Mouse (Mus musculus): ENCODE data around the gene Tmem229b. TPM values are rescaled to one million over a fixed set of nuclear protein-coding genes. Genes with fewer than 3 reads are reported as not detected.

The Tmem229b gene
- polyA plus RNA-seq, 1 experiment: 1.4 TPM

DNA sequence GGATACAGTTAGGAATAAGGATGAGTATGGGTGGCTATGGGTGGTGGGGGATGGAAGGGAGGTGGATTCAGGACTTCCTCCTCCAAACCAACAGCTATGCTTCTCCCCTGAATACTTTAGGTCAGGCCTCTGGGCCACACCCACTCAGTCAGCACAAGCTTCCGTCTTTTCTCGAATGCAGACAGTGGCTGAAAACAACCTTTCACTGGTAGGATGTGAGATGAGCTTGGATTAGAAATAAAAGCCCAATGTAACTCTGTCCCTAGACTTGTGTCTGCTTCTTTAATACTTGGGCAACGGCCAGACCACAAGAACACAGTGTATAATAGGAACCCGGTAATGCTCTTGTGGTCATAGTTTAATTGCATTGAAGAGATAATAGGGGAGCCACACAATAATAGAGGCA lies 10.6 kb upstream of the Tmem229b start:
- H3K27me3 ChIP-seq (ENCODE audit: control insufficient read depth, insufficient read depth, low read length, poor library complexity, severe bottlenecking): no peaks in the 10 kb centered on the region
- no peak overlapping the region for H3K4me3 ChIP-seq (ENCODE audit: low read depth, low read length)
- H3K9ac ChIP-seq (ENCODE audit: low read depth, poor library complexity, severe bottlenecking): no peak overlapping the region
- peaks cover 4% of the 10 kb centered on the region for H3K4me1 ChIP-seq (ENCODE audit: control insufficient read depth, insufficient read depth, low read length)
- TF ChIP-seq POLR2A (IDR thresholded peaks at IDR 0.05; ENCODE audit: insufficient read depth, low read length): no peak
- TF ChIP-seq CTCF (IDR thresholded peaks at IDR 0.05; ENCODE audit: low read depth, low read length): no peak
- TF ChIP-seq EP300 (IDR thresholded peaks at IDR 0.05; ENCODE audit: insufficient read depth, low read depth, low read length): no peak
- H3K36me3 ChIP-seq (ENCODE audit: control insufficient read depth, insufficient read depth, low read length, poor library complexity, severe bottlenecking): no peaks in the 10 kb centered on the region
- H3K9me3 ChIP-seq (replicated peaks; ENCODE audit: control insufficient read depth, insufficient read depth, low read length, poor library complexity, severe bottlenecking): no peaks in the 10 kb centered on the region
- no peak overlapping the region for H3K27ac ChIP-seq (ENCODE audit: insufficient read depth, low read length)

DNA sequence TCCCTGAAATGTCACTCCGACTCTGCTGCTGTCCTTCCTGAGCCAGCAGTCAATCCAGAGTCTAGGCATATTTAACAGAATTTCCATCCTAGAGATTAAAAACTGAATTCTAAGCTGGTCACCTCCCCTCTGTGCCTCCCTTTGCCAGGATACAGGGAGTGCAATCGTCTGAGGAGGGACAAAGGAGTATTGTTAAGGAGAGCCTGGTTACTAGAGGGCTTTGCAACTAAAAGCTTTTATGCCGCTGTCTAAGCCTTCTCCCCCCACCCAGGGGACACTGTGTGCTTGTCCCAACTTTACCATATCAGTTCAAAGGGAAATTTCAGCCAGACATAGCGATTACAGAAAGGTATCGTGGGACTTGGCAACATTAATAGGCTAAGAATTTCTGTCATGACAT lies 8.7 kb upstream of the Tmem229b start:
- Histone ChIP-seq H3K4me1 (ENCODE audit: control insufficient read depth, insufficient read depth, low read length) (peaks cover 4% of the 10 kb centered on the region), H3K9ac (ENCODE audit: low read depth, poor library complexity, severe bottlenecking) (no peak overlapping the region), H3K27ac (ENCODE audit: insufficient read depth, low read length) (peak overlapping the region; percentile 63; the same call in 1 of the 2 replicates), H3K9me3 (replicated peaks; ENCODE audit: control insufficient read depth, insufficient read depth, low read length, poor library complexity, severe bottlenecking) (no peaks in the 10 kb centered on the region), H3K36me3 (ENCODE audit: control insufficient read depth, insufficient read depth, low read length, poor library complexity, severe bottlenecking) (no peaks in the 10 kb centered on the region), H3K4me3 (ENCODE audit: low read depth, low read length) (no peak overlapping the region), H3K27me3 (ENCODE audit: control insufficient read depth, insufficient read depth, low read length, poor library complexity, severe bottlenecking) (no peaks in the 10 kb centered on the region)
- TF ChIP-seq POLR2A (IDR thresholded peaks at IDR 0.05; ENCODE audit: insufficient read depth, low read length): no peak
- TF ChIP-seq EP300 (IDR thresholded peaks at IDR 0.05; ENCODE audit: insufficient read depth, low read depth, low read length): no peak
- TF ChIP-seq CTCF (IDR thresholded peaks at IDR 0.05; ENCODE audit: low read depth, low read length): no peak

DNA sequence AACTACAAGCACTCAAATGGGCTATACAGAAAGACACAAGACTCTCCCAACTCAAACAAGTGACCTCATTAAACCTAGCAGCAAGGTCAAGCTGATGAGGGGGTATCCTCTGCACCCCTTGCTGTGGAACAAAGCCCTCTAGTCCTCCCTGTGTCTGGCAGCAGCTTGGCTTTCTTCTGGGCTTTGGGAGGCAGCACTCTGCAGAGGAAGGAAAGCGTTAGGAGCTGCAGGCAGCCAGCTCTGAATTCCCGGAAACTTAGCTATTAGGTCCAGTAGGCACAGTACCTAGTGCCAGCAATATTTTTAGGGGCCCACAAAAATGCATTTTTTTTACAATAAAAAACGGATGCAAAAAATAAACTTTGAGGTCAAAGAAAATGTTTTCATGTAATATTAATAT lies 3.1 kb upstream of the Tmem229b start:
- no peak overlapping the region for H3K9ac ChIP-seq (ENCODE audit: low read depth, poor library complexity, severe bottlenecking)
- H3K27ac ChIP-seq (ENCODE audit: insufficient read depth, low read length): no peak overlapping the region
- no peaks in the 10 kb centered on the region for H3K27me3 ChIP-seq (ENCODE audit: control insufficient read depth, insufficient read depth, low read length, poor library complexity, severe bottlenecking)
- no peak for TF ChIP-seq EP300 (IDR thresholded peaks at IDR 0.05; ENCODE audit: insufficient read depth, low read depth, low read length)
- TF ChIP-seq CTCF (IDR thresholded peaks at IDR 0.05; ENCODE audit: low read depth, low read length): no peak
- TF ChIP-seq POLR2A (IDR thresholded peaks at IDR 0.05; ENCODE audit: insufficient read depth, low read length): no peak
- no peaks in the 10 kb centered on the region for H3K36me3 ChIP-seq (ENCODE audit: control insufficient read depth, insufficient read depth, low read length, poor library complexity, severe bottlenecking)
- no peaks in the 10 kb centered on the region for H3K4me1 ChIP-seq (ENCODE audit: control insufficient read depth, insufficient read depth, low read length)
- H3K4me3 ChIP-seq (ENCODE audit: low read depth, low read length): no peak overlapping the region
- no peaks in the 10 kb centered on the region for H3K9me3 ChIP-seq (replicated peaks; ENCODE audit: control insufficient read depth, insufficient read depth, low read length, poor library complexity, severe bottlenecking)

DNA sequence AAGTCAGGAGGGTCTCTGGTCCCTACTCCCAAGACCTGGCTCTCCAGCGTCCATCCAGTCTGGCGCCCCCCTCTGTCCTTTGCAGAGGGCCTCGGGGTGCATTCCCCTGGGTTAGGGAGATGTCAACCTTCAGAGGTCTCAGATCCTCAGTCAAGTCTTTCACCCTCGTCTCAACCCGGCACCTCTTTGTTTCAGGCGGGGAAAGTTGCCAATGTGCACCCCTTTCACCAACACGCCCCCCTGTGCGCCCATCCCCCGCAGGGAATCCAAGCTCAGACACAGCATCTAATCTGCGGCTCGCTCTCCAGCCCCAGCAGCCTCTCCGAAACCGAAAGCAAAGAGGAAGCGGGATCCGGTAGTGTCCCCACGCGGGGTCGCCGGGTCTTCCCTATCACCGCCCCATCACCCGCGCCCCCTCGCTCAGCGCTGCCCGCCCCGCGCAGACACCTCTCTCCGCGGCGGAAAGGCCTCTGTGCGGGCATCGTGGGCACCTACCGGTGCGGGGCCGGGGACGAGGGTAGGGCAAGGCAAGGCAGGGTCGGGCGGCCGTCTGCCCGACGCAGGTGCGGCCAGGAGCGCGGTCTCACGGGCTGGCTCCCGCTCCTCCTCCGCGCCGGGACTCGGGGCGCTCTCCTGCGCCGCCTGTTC lies 825 bp downstream of the Tmem229b start:
- H3K36me3 ChIP-seq (ENCODE audit: control insufficient read depth, insufficient read depth, low read length, poor library complexity, severe bottlenecking): no peaks in the 10 kb centered on the region
- TF ChIP-seq CTCF (IDR thresholded peaks at IDR 0.05; ENCODE audit: low read depth, low read length): peak; percentile 44
- no peak for TF ChIP-seq EP300 (IDR thresholded peaks at IDR 0.05; ENCODE audit: insufficient read depth, low read depth, low read length)
- no peak overlapping the region for H3K27ac ChIP-seq (ENCODE audit: insufficient read depth, low read length)
- no peaks in the 10 kb centered on the region for H3K9me3 ChIP-seq (replicated peaks; ENCODE audit: control insufficient read depth, insufficient read depth, low read length, poor library complexity, severe bottlenecking)
- no peaks in the 10 kb centered on the region for H3K4me1 ChIP-seq (ENCODE audit: control insufficient read depth, insufficient read depth, low read length)
- no peaks in the 10 kb centered on the region for H3K27me3 ChIP-seq (ENCODE audit: control insufficient read depth, insufficient read depth, low read length, poor library complexity, severe bottlenecking)
- H3K4me3 ChIP-seq (ENCODE audit: low read depth, low read length): peak overlapping the region; percentile 65
- peak overlapping the region; percentile 75 for H3K9ac ChIP-seq (ENCODE audit: low read depth, poor library complexity, severe bottlenecking)

DNA sequence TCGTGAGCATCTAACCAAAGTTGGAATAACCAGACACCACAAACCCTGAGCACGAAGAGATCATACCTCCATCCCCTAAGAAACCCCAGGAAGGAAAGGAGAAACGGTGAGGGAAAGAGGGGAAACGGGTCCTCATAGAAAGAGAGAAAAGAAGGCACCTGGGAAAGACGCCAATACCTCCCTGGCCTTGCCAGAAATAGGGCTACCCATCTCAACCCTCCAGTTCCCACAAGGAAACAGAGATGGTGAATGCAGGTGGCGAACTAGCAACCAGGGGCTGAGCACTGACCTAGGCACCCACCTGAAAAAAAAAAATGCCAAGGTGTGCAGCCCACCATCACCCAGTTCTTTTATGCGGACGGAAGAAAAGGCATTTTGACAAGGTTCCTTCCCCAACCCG lies 1.4 kb downstream of the Tmem229b start:
- H3K9me3 ChIP-seq (replicated peaks; ENCODE audit: control insufficient read depth, insufficient read depth, low read length, poor library complexity, severe bottlenecking): no peaks in the 10 kb centered on the region
- no peak overlapping the region; the same call in 1 of the 2 replicates for H3K9ac ChIP-seq (ENCODE audit: low read depth, poor library complexity, severe bottlenecking)
- no peaks in the 10 kb centered on the region for H3K4me1 ChIP-seq (ENCODE audit: control insufficient read depth, insufficient read depth, low read length)
- H3K36me3 ChIP-seq (ENCODE audit: control insufficient read depth, insufficient read depth, low read length, poor library complexity, severe bottlenecking): no peaks in the 10 kb centered on the region
- peak overlapping the region; percentile 65 for H3K4me3 ChIP-seq (ENCODE audit: low read depth, low read length)
- TF ChIP-seq EP300 (IDR thresholded peaks at IDR 0.05; ENCODE audit: insufficient read depth, low read depth, low read length): no peak
- no peak for TF ChIP-seq POLR2A (IDR thresholded peaks at IDR 0.05; ENCODE audit: insufficient read depth, low read length)
- TF ChIP-seq CTCF (IDR thresholded peaks at IDR 0.05; ENCODE audit: low read depth, low read length): no peak
- no peaks in the 10 kb centered on the region for H3K27me3 ChIP-seq (ENCODE audit: control insufficient read depth, insufficient read depth, low read length, poor library complexity, severe bottlenecking)
- H3K27ac ChIP-seq (ENCODE audit: insufficient read depth, low read length): no peak overlapping the region

DNA sequence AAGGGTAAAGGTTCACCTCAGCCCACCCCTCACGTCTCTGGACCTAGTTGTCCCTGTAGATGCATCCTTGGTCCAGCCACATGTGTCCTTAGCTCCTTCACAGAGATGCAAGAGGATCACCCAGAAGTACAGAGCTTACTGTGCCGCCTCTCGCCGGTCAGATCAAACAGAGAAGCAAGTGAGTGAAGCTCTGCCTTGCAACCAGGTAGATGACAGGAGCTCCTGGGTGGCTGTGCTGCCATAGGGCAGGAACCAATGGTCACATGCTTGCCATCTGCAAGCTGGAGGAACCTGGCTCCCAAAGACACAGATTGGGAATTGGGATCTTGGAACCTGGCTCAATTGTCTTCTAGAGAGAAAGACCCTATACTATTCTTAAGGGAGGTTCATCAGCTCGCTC lies 2.0 kb downstream of the Tmem229b start:
- TF ChIP-seq CTCF (IDR thresholded peaks at IDR 0.05; ENCODE audit: low read depth, low read length) (no peak), EP300 (IDR thresholded peaks at IDR 0.05; ENCODE audit: insufficient read depth, low read depth, low read length) (no peak), POLR2A (IDR thresholded peaks at IDR 0.05; ENCODE audit: insufficient read depth, low read length) (no peak)
- no peak overlapping the region for H3K4me3 ChIP-seq (ENCODE audit: low read depth, low read length)
- no peak overlapping the region for H3K27ac ChIP-seq (ENCODE audit: insufficient read depth, low read length)
- no peaks in the 10 kb centered on the region for H3K9me3 ChIP-seq (replicated peaks; ENCODE audit: control insufficient read depth, insufficient read depth, low read length, poor library complexity, severe bottlenecking)
- no peaks in the 10 kb centered on the region for H3K27me3 ChIP-seq (ENCODE audit: control insufficient read depth, insufficient read depth, low read length, poor library complexity, severe bottlenecking)
- no peak overlapping the region for H3K9ac ChIP-seq (ENCODE audit: low read depth, poor library complexity, severe bottlenecking)
- H3K4me1 ChIP-seq (ENCODE audit: control insufficient read depth, insufficient read depth, low read length): no peaks in the 10 kb centered on the region
- no peaks in the 10 kb centered on the region for H3K36me3 ChIP-seq (ENCODE audit: control insufficient read depth, insufficient read depth, low read length, poor library complexity, severe bottlenecking)

Measured in ES-Bruce4 (cell line).